Mouse (Mus musculus) hindbrain, embryonic 16.5 days (tissue): ENCODE data around the gene St8sia1. TPM values are rescaled to one million over a fixed set of nuclear protein-coding genes. Genes with fewer than 3 reads are reported as not detected.

ENCODE experiments used
- ATAC-seq: fragments of 200-750 bp; cut with Nextera tagmentation; 2 replicates; pipeline ENCODE4 v1.8.0; 2017; ENCODE audit warnings: moderate TSS enrichment, moderate library complexity
- H3K27ac ChIP-seq: fragments of 300-500 bp; sonication (generic); 2 replicates; pipeline ENCODE4 v1.5.1; 2014; ENCODE audit warnings: low read depth, mild to moderate bottlenecking, control low read depth, low read length, moderate library complexity
- H3K27me3 ChIP-seq: fragments of 300-500 bp; sonication (generic); replicated peaks from 2 replicates; pipeline ENCODE4 v1.6.1; 2014; ENCODE audit warnings: low read length; ENCODE audit not compliant: control insufficient read depth, insufficient read depth
- H3K36me3 ChIP-seq: fragments of 300-500 bp; sonication (generic); 2 replicates; pipeline ENCODE4 v1.6.1; 2014; ENCODE audit warnings: mild to moderate bottlenecking, low read length, moderate library complexity, mixed read lengths; ENCODE audit not compliant: control insufficient read depth, insufficient read depth
- H3K4me1 ChIP-seq: fragments of 300-500 bp; sonication (generic); 2 replicates; pipeline ENCODE4 v1.6.1; 2014; ENCODE audit warnings: low read depth, low read length; ENCODE audit not compliant: control insufficient read depth, insufficient read depth
- H3K4me2 ChIP-seq: fragments of 300-500 bp; sonication (generic); 2 replicates; pipeline ENCODE4 v1.6.1; 2014; ENCODE audit warnings: mild to moderate bottlenecking, low read length, control low read depth, moderate library complexity
- H3K4me3 ChIP-seq: fragments of 300-500 bp; sonication (generic); 2 replicates; pipeline ENCODE4 v1.5.1; 2014; ENCODE audit warnings: mild to moderate bottlenecking, low read length, control low read depth, moderate library complexity
- H3K9ac ChIP-seq: fragments of 300-500 bp; sonication (generic); 2 replicates; pipeline ENCODE4 v1.6.1; 2014; ENCODE audit warnings: low read depth, mild to moderate bottlenecking, control low read depth, low read length, moderate library complexity
- H3K9me3 ChIP-seq: fragments of 300-500 bp; sonication (generic); 2 replicates; pipeline ENCODE4 v1.6.1; 2014; ENCODE audit warnings: mild to moderate bottlenecking, low read length, moderate library complexity; ENCODE audit not compliant: control insufficient read depth
- WGBS: fragments of 180-500 bp; shearing (Covaris S2); extraction: QIAGEN DNeasy Blood & Tissue Kit; methylation state at CpG from one replicate; pipeline ENCODE4 v1.1.7; 2014; 5-methylcytosine and 5-hydroxymethylcytosine counted together
- polyA plus RNA-seq: library from polyadenylated mRNA; unstranded; fragments of >200 nt; fragmentation: Nextera tagmentation; extraction: Ambion mirVana; gene quantifications from 2 replicates; pipeline ENCODE4 v1.2.1, GENCODE M21; 2015

Gene St8sia1
- polyA plus RNA-seq, 1 experiment from 2014 or later, result 6.0 TPM

DNA sequence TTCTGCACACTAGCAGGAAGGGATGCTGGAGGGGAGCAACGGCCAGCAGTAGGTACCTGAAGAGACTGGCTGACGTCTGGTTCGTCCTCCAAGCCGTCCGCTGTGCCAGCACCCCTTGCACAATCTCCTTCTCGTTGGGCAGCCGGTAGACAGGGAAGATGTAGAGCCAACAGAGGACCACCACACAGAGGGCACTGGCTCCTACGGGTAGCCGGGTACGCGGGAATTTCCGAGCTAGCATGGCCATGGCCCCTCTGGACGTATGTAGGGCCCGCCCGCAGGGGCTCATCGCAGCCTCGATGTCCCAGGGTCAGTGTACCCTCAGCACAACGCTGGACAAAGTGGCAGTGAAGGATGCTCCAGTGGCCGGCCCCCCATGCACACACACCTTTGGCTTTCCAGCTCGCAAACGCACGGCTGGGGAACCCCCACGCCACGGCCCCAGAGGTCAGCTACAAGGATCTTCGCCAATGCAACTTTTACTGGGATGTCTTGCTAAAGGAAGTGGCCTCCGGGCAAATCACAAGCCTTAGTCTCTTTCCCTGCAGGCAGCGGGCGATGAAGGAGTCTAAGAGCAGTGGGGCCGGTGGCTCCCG lies 674 bp downstream of the St8sia1 start:
- H3K27ac ChIP-seq, result peak overlapping the region; percentile 98
- H3K9me3 ChIP-seq, result no peaks in the 10 kb centered on the region
- H3K27me3 ChIP-seq, result no peaks in the 10 kb centered on the region
- peak overlapping the region; percentile 83 for H3K9ac ChIP-seq
- H3K4me2 ChIP-seq, result peak overlapping the region; percentile 80
- H3K36me3 ChIP-seq, result no peaks in the 10 kb centered on the region
- 14% methylated on average over 30 of the region's 30 CpGs for WGBS
- H3K4me1 ChIP-seq, result peaks cover 15% of the 10 kb centered on the region
- H3K4me3 ChIP-seq, result peak overlapping the region; percentile 71
- peak; percentile 21 for ATAC-seq

DNA sequence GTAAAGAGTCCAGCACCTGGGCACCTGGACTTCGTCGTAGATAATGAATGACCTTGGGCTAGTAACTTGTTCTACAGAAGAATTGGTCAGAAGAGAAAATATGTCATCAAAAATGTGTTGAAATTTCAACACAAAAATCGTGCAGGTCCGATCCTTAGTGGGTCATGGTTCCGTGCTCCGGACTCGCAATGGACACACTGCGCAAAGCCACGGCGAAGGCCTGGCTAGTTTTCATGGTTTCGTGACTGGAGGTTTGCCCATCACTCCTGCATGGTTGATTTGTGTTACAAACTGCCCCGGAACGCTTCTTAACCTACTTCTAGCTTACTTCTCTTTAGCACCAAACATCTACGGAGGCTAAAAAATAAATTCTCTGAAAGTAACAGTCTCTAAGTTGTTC lies 1.4 kb downstream of the St8sia1 start:
- 81% methylated on average over 14 of the region's 14 CpGs for WGBS
- H3K4me2 ChIP-seq, result peak overlapping the region; percentile 80
- H3K9ac ChIP-seq, result peak overlapping the region; percentile 83
- H3K4me1 ChIP-seq, result peaks cover 15% of the 10 kb centered on the region
- peak overlapping the region; percentile 71 for H3K4me3 ChIP-seq
- H3K27me3 ChIP-seq, result no peaks in the 10 kb centered on the region
- H3K36me3 ChIP-seq, result no peaks in the 10 kb centered on the region
- no peaks in the 10 kb centered on the region for H3K9me3 ChIP-seq
- ATAC-seq, result no peak
- H3K27ac ChIP-seq, result peak overlapping the region; percentile 5; the same call in 1 of the 2 replicates

DNA sequence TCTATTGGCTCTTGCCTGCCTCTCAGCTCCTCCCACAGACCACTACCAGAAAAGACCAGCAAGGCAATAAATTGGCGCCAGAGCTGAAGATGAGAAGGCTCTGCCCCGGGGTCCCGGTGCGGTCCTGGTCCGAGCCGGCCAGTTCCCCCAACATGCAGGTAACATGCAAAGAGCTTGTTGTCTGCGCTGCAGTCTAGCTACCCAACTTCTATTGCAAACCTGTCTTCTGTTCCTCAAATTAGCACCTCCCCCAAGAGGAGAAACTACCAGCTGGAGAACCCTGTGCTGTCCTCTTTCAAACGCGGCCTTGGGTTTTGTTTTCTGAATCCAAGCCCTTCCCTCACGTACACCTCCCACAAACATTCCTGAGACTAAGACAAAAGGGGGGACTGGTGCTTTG lies 1.8 kb downstream of the St8sia1 start:
- Histone ChIP-seq H3K4me1 (peaks cover 15% of the 10 kb centered on the region), H3K27me3 (no peaks in the 10 kb centered on the region), H3K9ac (peak overlapping the region; percentile 83; the same call in 1 of the 2 replicates), H3K4me2 (peak overlapping the region; percentile 80), H3K36me3 (no peaks in the 10 kb centered on the region), H3K27ac (no peak overlapping the region), H3K4me3 (peak overlapping the region; percentile 71), H3K9me3 (no peaks in the 10 kb centered on the region)
- ATAC-seq, result no peak
- WGBS, result 58% methylated on average over 10 of the region's 10 CpGs

DNA sequence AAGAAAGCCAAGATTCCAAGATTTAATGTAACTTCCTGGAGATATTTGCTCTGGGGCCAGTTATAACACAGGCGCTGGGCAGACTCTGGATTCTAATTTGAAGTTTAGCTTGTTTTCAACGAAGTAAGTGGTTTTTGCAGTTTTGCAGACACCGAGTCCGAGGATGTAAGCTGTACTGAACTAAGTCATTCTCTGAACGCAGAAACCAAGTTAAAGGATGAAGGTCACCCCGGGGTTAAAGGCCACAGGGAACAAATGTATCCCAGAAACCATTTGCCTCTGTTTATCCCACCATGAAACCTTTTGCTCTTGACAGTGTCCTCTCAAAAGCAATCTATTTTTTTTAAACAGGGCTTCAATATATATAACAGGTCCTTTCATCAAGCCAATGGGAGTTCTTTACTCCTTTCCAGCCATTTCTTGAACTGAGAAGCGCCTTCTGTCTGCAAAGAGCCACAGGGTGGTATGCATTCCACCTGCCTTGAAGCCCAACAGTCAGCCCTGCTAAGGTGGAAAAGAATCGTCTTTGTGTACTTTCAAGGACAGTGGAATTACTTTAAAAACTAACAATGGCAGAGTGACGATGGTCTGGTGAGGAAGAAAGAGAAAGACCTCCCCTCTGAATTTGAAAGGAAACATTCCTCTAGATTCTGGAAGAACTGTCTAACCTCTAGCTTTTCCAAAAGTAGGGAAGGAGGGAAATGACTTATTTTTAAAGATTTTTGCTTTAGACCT lies 2.4 kb downstream of the St8sia1 start:
- H3K27ac ChIP-seq, result no peak overlapping the region
- peaks cover 15% of the 10 kb centered on the region for H3K4me1 ChIP-seq
- H3K4me3 ChIP-seq, result peak overlapping the region; percentile 71
- WGBS, result 65% methylated on average over 9 of the region's 9 CpGs
- no peaks in the 10 kb centered on the region for H3K36me3 ChIP-seq
- no peaks in the 10 kb centered on the region for H3K27me3 ChIP-seq
- H3K4me2 ChIP-seq, result peak overlapping the region; percentile 80
- ATAC-seq, result no peak
- H3K9me3 ChIP-seq, result no peaks in the 10 kb centered on the region
- H3K9ac ChIP-seq, result no peak overlapping the region

DNA sequence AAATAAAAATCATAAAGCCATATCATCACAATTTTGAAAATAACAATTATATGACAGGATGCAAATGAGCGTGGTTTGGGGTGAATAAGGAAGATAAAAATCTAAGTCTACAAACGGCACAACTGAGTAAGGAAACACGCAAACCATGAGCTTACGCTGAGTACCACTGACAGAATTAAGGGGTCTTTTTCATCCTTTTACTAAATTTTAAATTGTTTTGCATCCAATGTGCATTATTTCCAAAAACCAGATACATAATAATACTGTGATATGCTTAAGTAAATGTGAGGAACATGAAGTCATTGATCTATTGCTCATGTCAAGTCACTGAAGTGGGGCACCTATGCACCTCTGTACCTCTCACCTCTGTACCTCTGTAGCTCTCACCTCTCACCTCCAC lies 7.7 kb downstream of the St8sia1 start:
- 94% methylated on average over 4 of the region's 4 CpGs for WGBS
- no peak overlapping the region for H3K9ac ChIP-seq

DNA sequence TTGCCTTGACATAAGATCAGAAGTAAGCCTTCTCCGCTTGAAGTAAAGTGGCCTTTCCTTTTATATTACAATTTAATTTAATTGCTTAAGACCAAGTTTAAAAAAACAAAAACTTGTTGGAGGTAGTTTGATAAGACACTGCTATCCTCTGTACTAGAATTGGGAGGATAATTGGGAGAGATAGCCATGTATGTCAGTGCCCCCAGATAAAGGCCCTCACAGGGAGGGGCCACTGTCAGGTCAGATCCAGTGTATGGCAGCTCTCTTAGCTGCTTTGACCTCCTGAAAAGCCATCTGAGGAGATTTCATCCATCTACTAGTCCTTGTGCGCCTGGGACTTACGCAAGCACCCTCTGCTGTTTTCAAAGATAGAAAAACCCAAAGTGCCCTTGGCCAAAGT lies 9.0 kb downstream of the St8sia1 start:
- WGBS, result 98% methylated on average over 3 of the region's 3 CpGs
- H3K4me3 ChIP-seq, result no peak overlapping the region
- no peaks in the 10 kb centered on the region for H3K9me3 ChIP-seq
- H3K36me3 ChIP-seq, result no peaks in the 10 kb centered on the region
- H3K4me2 ChIP-seq, result no peak overlapping the region
- ATAC-seq, result no peak
- H3K4me1 ChIP-seq, result no peaks in the 10 kb centered on the region; the same call in 1 of the 2 replicates
- no peak overlapping the region for H3K9ac ChIP-seq
- H3K27ac ChIP-seq, result no peak overlapping the region
- H3K27me3 ChIP-seq, result no peaks in the 10 kb centered on the region

More for the DNA sequence above, 7.7 kb downstream of the St8sia1 start:
- Histone ChIP-seq H3K4me2 (no peak overlapping the region), H3K27ac (no peak overlapping the region), H3K27me3 (no peaks in the 10 kb centered on the region), H3K4me1 (peaks cover 6% of the 10 kb centered on the region), H3K4me3 (no peak overlapping the region), H3K9me3 (no peaks in the 10 kb centered on the region), H3K36me3 (no peaks in the 10 kb centered on the region)
- no peak for ATAC-seq

DNA sequence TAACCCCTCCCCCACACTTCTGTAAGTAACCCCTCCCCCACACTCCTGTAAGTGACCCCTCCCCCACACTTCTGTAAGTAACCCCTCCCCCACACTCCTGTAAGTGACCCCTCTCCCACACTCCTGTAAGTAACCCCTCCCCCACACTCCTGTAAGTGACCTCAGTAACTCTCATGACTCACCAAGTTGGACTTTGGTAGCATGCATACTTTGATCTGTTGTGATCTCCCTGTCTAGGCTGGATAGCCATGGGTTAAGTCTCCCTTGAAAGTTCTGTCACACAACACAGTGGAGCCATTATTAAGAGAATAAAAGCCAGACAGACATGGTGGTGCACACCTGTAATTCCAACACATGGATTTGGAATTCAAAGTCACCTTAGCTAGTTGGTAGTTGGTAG lies 11.1 kb downstream of the St8sia1 start:
- ATAC-seq, result no peak
- H3K27ac ChIP-seq, result no peak overlapping the region
- no peak overlapping the region for H3K4me3 ChIP-seq
- no peak overlapping the region for H3K9ac ChIP-seq
- H3K9me3 ChIP-seq, result no peaks in the 10 kb centered on the region
- H3K4me2 ChIP-seq, result no peak overlapping the region
- peaks cover 6% of the 10 kb centered on the region for H3K4me1 ChIP-seq
- no peaks in the 10 kb centered on the region for H3K36me3 ChIP-seq
- H3K27me3 ChIP-seq, result no peaks in the 10 kb centered on the region

DNA sequence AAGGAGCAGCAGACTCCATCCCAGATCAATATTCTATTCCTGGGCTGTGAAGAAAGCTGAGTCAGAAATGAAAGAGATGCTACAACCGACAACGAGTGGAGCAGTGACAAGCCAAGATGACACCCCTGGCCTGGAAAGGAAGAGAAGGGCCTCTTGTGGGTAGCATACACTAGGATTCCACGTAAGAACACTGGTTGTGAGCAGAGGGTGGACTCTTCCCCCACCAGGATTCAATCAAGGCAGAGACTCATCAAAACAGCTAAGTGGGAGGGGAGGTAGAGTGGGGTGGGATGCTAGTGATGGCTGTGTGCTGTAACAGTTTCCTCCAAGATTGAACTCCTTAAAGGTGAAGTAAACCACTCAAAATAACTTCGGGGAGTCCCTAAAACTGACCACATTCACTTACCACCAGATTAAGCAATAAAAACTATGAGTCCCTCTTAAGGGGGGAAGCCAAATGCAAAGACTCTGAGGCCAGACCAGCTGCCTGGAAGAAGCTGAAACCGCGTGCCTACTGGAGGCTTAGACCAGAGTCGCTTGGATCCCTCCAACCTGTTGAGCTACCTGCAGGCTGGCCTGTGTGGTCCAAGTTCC lies 11.8 kb downstream of the St8sia1 start:
- no peaks in the 10 kb centered on the region for H3K9me3 ChIP-seq
- H3K4me2 ChIP-seq, result no peak overlapping the region
- H3K36me3 ChIP-seq, result no peaks in the 10 kb centered on the region
- no peak overlapping the region for H3K4me3 ChIP-seq
- no peak overlapping the region for H3K9ac ChIP-seq
- H3K27ac ChIP-seq, result no peak overlapping the region
- H3K4me1 ChIP-seq, result peaks cover 6% of the 10 kb centered on the region
- no peaks in the 10 kb centered on the region for H3K27me3 ChIP-seq
- no peak for ATAC-seq
- WGBS, result 94% methylated on average over 7 of the region's 7 CpGs

DNA sequence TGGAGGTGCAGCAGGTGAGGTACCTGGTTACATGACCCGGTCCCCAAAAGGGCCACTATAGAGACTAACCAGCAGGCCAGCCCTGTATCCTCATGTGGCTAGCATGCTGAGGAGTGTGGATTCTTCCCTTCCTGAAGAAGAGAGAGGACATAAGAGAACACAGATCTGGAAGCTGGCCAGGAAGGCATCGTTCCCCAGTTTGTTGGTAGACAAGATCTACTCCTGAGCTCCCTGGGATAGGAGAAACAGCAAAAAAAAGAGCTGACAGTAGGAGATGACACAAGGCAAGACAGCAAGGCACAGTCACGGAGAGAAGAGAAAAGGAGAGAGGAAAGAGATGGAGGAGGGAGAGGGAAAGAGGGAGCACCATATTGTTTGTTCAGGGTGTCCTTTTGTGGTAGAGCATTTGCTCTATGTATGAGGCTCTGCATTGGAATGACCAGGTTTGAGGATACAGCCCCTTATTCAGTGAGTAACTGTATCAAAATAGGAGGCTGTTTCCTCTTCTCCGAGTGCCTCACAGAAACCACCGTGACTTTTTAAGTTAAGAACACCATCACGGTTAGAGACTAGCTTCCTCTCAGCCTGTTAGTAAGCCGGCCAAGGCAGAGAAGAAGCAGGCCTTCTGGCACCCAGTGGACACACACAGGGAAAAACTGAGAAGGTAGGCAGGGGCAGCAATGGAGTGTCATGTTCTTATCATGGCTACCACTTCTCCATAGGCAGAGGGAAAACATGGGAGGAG lies 12.5 kb downstream of the St8sia1 start:
- Histone ChIP-seq H3K4me2 (no peak overlapping the region), H3K27ac (no peak overlapping the region), H3K27me3 (no peaks in the 10 kb centered on the region), H3K9ac (no peak overlapping the region), H3K36me3 (no peaks in the 10 kb centered on the region), H3K4me3 (no peak overlapping the region), H3K4me1 (peaks cover 6% of the 10 kb centered on the region), H3K9me3 (no peaks in the 10 kb centered on the region)
- 88% methylated on average over 7 of the region's 7 CpGs for WGBS
- no peak for ATAC-seq
